Mouse (Mus musculus) large intestine, adult 2 months (tissue): ENCODE data around the gene Tspan17. TPM values are rescaled to one million over a fixed set of nuclear protein-coding genes. Genes with fewer than 3 reads are reported as not detected.

ENCODE experiments used
- DNase-seq: peaks from one replicate; pipeline ENCODE4 v3.0.0-alpha.2; 2012; ENCODE audit warnings: low read depth, low spot score
- WGBS: fragments of 180-500 bp; shearing (Covaris S2); methylation state at CpG from one replicate; pipeline ENCODE4 v1.1.7; 2018; 5-methylcytosine and 5-hydroxymethylcytosine counted together
- polyA plus RNA-seq: library from polyadenylated mRNA; depleted of rRNA; stranded (reverse); fragments of >200 nt; gene quantifications from 2 replicates; pipeline ENCODE4 v1.2.3, GENCODE M21; 2012

Gene Tspan17
- polyA plus RNA-seq, 1 experiment, result 18.2 TPM

GRCm38 (mm10) chr13:54800206-54800605 lies 11.0 kb downstream of the Tspan17 start:
- no peak for DNase-seq
- WGBS, result 19% methylated on average over 4 of the region's 4 CpGs

GRCm38 (mm10) chr13:54803010-54803409 lies 13.8 kb downstream of the Tspan17 start:
- no peak for DNase-seq
- WGBS, result 78% methylated on average over 6 of the region's 6 CpGs

GRCm38 (mm10) chr13:54805134-54805838 lies 16.1 kb downstream of the Tspan17 start:
- WGBS, result 39% methylated on average over 21 of the region's 21 CpGs
- no peak for DNase-seq

- WGBS, result 28% methylated on average over 13 of the region's 13 CpGs
Observed at GRCm38 (mm10) chr13:54806434-54806976, 17.3 kb downstream of the Tspan17 start.

GRCm38 (mm10) chr13:54808067-54808466 lies 18.9 kb downstream of the Tspan17 start:
- WGBS, result 68% methylated on average over 12 of the region's 12 CpGs
- no peak for DNase-seq

More at GRCm38 (mm10) chr13:54806434-54806976, 17.3 kb downstream of the Tspan17 start:
- DNase-seq, result no peak

- 57% methylated on average over 7 of the region's 7 CpGs for WGBS
- DNase-seq, result no peak
Observed at GRCm38 (mm10) chr13:54811476-54811875, 22.3 kb downstream of the Tspan17 start.

GRCm38 (mm10) chr13:54813381-54813780 lies 24.2 kb downstream of the Tspan17 start:
- WGBS, result 69% methylated on average over 9 of the region's 9 CpGs
- no peak for DNase-seq

- DNase-seq, result no peak
- 23% methylated on average over 17 of the region's 17 CpGs for WGBS
Observed at GRCm38 (mm10) chr13:54818399-54819254, 29.4 kb downstream of the Tspan17 start.

- 72% methylated on average over 4 of the region's 4 CpGs for WGBS
- no peak for DNase-seq
Observed at GRCm38 (mm10) chr13:54821106-54821505, 31.9 kb downstream of the Tspan17 start.

GRCm38 (mm10) chr13:54821931-54822330 lies 32.8 kb downstream of the Tspan17 start:
- DNase-seq, result no peak
- 69% methylated on average over 2 of the region's 2 CpGs for WGBS

- WGBS, result 18% methylated on average over 25 of the region's 25 CpGs
Observed at GRCm38 (mm10) chr13:54824111-54824931, 35.1 kb downstream of the Tspan17 start.

GRCm38 (mm10) chr13:54827992-54828391 lies 38.8 kb downstream of the Tspan17 start:
- WGBS, result 21% methylated on average over 7 of the region's 7 CpGs
- no peak for DNase-seq

More at GRCm38 (mm10) chr13:54824111-54824931, 35.1 kb downstream of the Tspan17 start:
- DNase-seq, result no peak

GRCm38 (mm10) chr13:54828508-54828907 lies 39.3 kb downstream of the Tspan17 start:
- DNase-seq, result no peak
- 56% methylated on average over 6 of the region's 6 CpGs for WGBS

GRCm38 (mm10) chr13:54829450-54829849 lies 40.3 kb downstream of the Tspan17 start:
- DNase-seq, result no peak
- 8% methylated on average over 13 of the region's 13 CpGs for WGBS

GRCm38 (mm10) chr13:54836351-54837030 lies 47.3 kb downstream of the Tspan17 start:
- DNase-seq, result no peak
- 76% methylated on average over 14 of the region's 14 CpGs for WGBS

- no peak for DNase-seq
- WGBS, result 55% methylated on average over 5 of the region's 5 CpGs
Observed at GRCm38 (mm10) chr13:54837061-54837460, 47.9 kb downstream of the Tspan17 start.

GRCm38 (mm10) chr13:54837471-54837889 lies 48.3 kb downstream of the Tspan17 start:
- 16% methylated on average over 9 of the region's 9 CpGs for WGBS
- DNase-seq, result no peak

GRCm38 (mm10) chr13:54838540-54838939 lies 49.4 kb downstream of the Tspan17 start:
- no peak for DNase-seq
- WGBS, result 54% methylated on average over 15 of the region's 15 CpGs

GRCm38 (mm10) chr13:54839211-54839610 lies 50.0 kb downstream of the Tspan17 start:
- 53% methylated on average over 6 of the region's 6 CpGs for WGBS
- DNase-seq, result no peak
